Mouse (Mus musculus) macrophage (primary cell): ENCODE data around the gene Tmem14c. TPM values are rescaled to one million over a fixed set of nuclear protein-coding genes. Genes with fewer than 3 reads are reported as not detected.

Experiments
- H3K27ac ChIP-seq: fragments of 350-480 bp; formaldehyde crosslinking; 2 replicates; pipeline ENCODE4 v1.9.0; 2021
- H3K36me3 ChIP-seq: fragments of 350-480 bp; formaldehyde crosslinking; 2 replicates; pipeline ENCODE4 v1.9.0; 2021; ENCODE audit errors: inconsistent target
- H3K4me3 ChIP-seq: fragments of 350-480 bp; formaldehyde crosslinking; 2 replicates; pipeline ENCODE4 v1.9.0; 2021; ENCODE audit errors: inconsistent target
- H3K79me2 ChIP-seq: fragments of 350-480 bp; formaldehyde crosslinking; 2 replicates; pipeline ENCODE4 v1.9.0; 2021; ENCODE audit errors: inconsistent target
- WGBS: methylation state at CpG from one replicate; pipeline ENCODE4 v1.1.7; 2026; ENCODE audit warnings: inconsistent platforms; ENCODE audit not compliant: missing documents; 5-methylcytosine and 5-hydroxymethylcytosine counted together
- polyA plus RNA-seq: library from polyadenylated mRNA; stranded (reverse); fragments of 250-400 nt; gene quantifications from 3 replicates; pipeline ENCODE4 v1.2.4, GENCODE M21; 2018; ENCODE audit warnings: inconsistent platforms

The Tmem14c gene
- polyA plus RNA-seq, 1 experiment from 2014 or later = 94.0 TPM

GRCm38 (mm10) chr13:41021607-41022006, 5.5 kb downstream of the Tmem14c start:
- Histone ChIP-seq H3K27ac (no peak overlapping the region), H3K4me3 (no peak overlapping the region), H3K36me3 (peaks cover 39% of the 10 kb centered on the region), H3K79me2 (peaks cover 43% of the 10 kb centered on the region)
- 91% methylated on average over 6 of the region's 6 CpGs for WGBS

- WGBS = 91% methylated on average over 12 of the region's 13 CpGs
- peaks cover 38% of the 10 kb centered on the region for H3K79me2 ChIP-seq
- H3K4me3 ChIP-seq = no peak overlapping the region
- H3K36me3 ChIP-seq = peaks cover 39% of the 10 kb centered on the region
- H3K27ac ChIP-seq = no peak overlapping the region
These were observed 6.0 kb downstream of the Tmem14c start for GRCm38 (mm10) chr13:41022099-41022498.

GRCm38 (mm10) chr13:41030098-41030497, 14.0 kb downstream of the Tmem14c start:
- no peak overlapping the region for H3K27ac ChIP-seq
- WGBS = 86% methylated on average over 5 of the region's 5 CpGs
- no peaks in the 10 kb centered on the region for H3K79me2 ChIP-seq
- no peaks in the 10 kb centered on the region for H3K36me3 ChIP-seq
- no peak overlapping the region for H3K4me3 ChIP-seq

DNA sequence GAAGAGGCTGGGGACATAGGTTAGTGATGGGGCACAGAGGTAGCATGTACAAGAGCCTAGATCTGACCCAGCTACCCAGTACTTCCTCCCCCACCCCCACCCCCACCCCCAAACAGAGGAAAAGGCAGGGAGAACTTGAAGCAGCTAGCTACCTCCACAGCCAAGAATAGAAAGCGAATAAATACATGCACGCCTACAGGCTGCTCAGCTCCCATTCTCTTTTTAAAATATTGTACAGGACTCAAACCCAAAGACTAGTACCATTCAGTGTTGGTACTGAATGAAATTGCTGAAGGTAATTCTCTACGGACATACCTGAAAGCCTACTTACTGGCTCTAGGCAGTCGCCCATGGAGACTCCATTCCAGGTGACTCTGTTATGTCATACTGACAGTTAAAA, 26.4 kb downstream of the Tmem14c start:
- WGBS = 92% methylated on average over 4 of the region's 4 CpGs
- Histone ChIP-seq H3K4me3 (no peak overlapping the region), H3K36me3 (no peaks in the 10 kb centered on the region), H3K27ac (no peak overlapping the region), H3K79me2 (no peaks in the 10 kb centered on the region)

GRCm38 (mm10) chr13:41045901-41046300, 29.8 kb downstream of the Tmem14c start:
- H3K36me3 ChIP-seq = no peaks in the 10 kb centered on the region
- 94% methylated on average over 7 of the region's 8 CpGs for whole genome bisulfite sequencing
- H3K79me2 ChIP-seq = no peaks in the 10 kb centered on the region
- H3K4me3 ChIP-seq = no peak overlapping the region
- H3K27ac ChIP-seq = no peak overlapping the region

DNA sequence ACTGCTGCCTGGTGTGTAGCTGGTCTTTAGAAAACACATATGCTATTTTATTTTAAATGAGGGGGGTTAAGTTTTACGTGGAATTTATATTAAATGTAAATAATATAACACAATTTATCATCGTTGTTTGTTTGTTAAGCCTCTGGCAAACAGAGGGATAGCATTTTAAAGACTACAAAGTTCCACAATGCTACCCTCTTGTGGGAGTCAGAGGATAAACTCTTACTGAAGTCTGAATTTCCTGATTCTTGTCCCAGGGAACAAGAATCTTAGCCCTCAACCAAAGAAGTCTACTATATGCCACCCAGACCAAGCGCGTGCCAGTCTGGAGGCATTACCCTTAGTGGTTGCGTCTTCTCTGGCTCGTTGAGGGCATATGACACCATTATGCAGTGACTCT, 31.2 kb downstream of the Tmem14c start:
- Histone ChIP-seq H3K36me3 (no peaks in the 10 kb centered on the region), H3K27ac (no peak overlapping the region), H3K79me2 (no peaks in the 10 kb centered on the region), H3K4me3 (no peak overlapping the region)
- 93% methylated on average over 4 of the region's 6 CpGs for WGBS

- no peaks in the 10 kb centered on the region for H3K36me3 ChIP-seq
- no peak overlapping the region for H3K4me3 ChIP-seq
- no peak overlapping the region for H3K27ac ChIP-seq
- WGBS = 84% methylated on average over 5 of the region's 5 CpGs
- H3K79me2 ChIP-seq = no peaks in the 10 kb centered on the region
These were observed 35.9 kb downstream of the Tmem14c start for GRCm38 (mm10) chr13:41051965-41052364.

GRCm38 (mm10) chr13:41067618-41068017, 51.5 kb downstream of the Tmem14c start:
- 96% methylated on average over 4 of the region's 4 CpGs for WGBS
- no peaks in the 10 kb centered on the region for H3K36me3 ChIP-seq
- H3K4me3 ChIP-seq = no peak overlapping the region
- H3K27ac ChIP-seq = no peak overlapping the region
- no peaks in the 10 kb centered on the region for H3K79me2 ChIP-seq

DNA sequence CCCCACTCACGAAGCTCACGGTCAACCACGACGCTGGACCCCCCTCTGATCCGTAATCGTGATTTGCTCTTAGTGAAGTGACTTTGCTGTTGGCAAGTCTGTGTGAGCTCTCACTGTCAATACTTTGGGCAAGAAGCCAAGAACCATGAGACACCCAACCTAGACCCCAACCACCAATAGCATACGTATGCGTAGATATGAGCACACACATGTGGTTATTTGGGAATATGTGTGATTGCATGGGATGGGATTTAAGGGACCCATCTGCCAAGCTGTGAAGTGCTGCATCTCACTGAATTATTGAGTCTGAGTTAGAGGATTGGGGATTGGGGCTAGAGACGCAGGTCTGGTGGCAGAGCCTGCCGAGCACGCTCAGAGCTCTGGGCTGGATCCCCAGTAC, 55.5 kb downstream of the Tmem14c start:
- Histone ChIP-seq H3K4me3 (no peak overlapping the region), H3K36me3 (no peaks in the 10 kb centered on the region), H3K79me2 (no peaks in the 10 kb centered on the region), H3K27ac (no peak overlapping the region)
- WGBS = 94% methylated on average over 11 of the region's 11 CpGs

Other genes with a start within 250 kb of the Tmem14c start
- 0.42 to 0.68 TPM (median 0.46 TPM) in 3 replicates for gene Gcnt2, start 156.5 kb upstream of the Tmem14c start, polyA plus RNA-seq
- 24.8 to 43.7 TPM (median 26.7 TPM) in 3 replicates for gene Pak1ip1, start 15.3 kb upstream of the Tmem14c start, polyA plus RNA-seq
- gene Mak, start 63.4 kb downstream of the Tmem14c start, polyA plus RNA-seq = 0.63 to 2.3 TPM (median 1.2 TPM) in 3 replicates
- not detected in 3 replicates for gene Gcm2, start 94.7 kb downstream of the Tmem14c start, polyA plus RNA-seq
- gene Sycp2l, start 98.0 kb downstream of the Tmem14c start, polyA plus RNA-seq = not detected in 3 replicates
- 0.03 to 0.16 TPM in 2 of 3 replicates, not detected in the other for gene Elovl2, start 204.1 kb downstream of the Tmem14c start, polyA plus RNA-seq
- 10.8 to 16.4 TPM (median 11.3 TPM) in 3 replicates for gene Smim13, start 233.6 kb downstream of the Tmem14c start, polyA plus RNA-seq